Mouse (Mus musculus) brain, embryonic 14.5 days (tissue): ENCODE measurements around the gene Vps13d. TPM values are rescaled to one million over a fixed set of nuclear protein-coding genes. Genes with fewer than 3 reads are reported as not detected.
"Not testable (repeated sequence)": the region's sequence is repeated elsewhere in the genome, so short reads cannot be mapped to it uniquely, and the experiment has no call there.

Source experiments
- DNase-seq: peaks from one replicate; pipeline ENCODE4 v3.0.0-alpha.2; 2011; ENCODE audit warnings: low read depth
- CTCF ChIP-seq: fragments of 200-500 bp; IDR thresholded peaks from 2 replicates; pipeline ENCODE4 v1.5.1; 2012; ENCODE audit warnings: inconsistent platforms, mild to moderate bottlenecking, moderate library complexity, borderline replicate concordance; ENCODE audit not compliant: insufficient read depth, insufficient read length; ENCODE audit errors: extremely low read depth
- POLR2A ChIP-seq: fragments of 200-500 bp; IDR thresholded peaks from 2 replicates; pipeline ENCODE4 v1.6.1; 2012; ENCODE audit warnings: mild to moderate bottlenecking, inconsistent platforms, borderline replicate concordance; ENCODE audit not compliant: poor library complexity, insufficient read depth, insufficient read length, severe bottlenecking; ENCODE audit errors: extremely low read depth
- polyA plus RNA-seq: library from polyadenylated mRNA; depleted of rRNA; stranded (reverse); fragments of >200 nt; gene quantifications from 2 replicates; pipeline ENCODE4 v1.2.3, GENCODE M21; 2012

Gene Vps13d
- polyA plus RNA-seq, 1 experiment: 26.9 TPM

DNA sequence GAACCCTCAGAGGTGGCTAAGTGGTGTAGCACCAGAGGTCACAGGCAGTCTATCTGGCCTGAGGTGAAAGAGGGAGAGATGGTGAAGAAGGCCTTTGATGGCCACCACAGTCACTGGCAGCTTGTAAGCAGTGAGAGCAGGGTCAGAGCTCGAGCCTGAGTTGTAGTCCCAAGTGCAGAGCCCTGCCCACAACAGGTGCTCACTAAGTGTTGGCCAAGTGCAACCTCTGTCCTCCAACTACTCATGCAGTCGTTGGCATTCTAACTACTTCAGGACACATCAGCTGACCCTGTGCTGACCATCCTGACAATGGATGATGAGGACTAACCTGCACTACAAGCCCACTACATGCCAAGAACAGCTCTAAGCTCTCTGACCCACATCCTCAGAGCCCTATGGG, 7.2 kb downstream of the Vps13d start:
- no peak for DNase-seq
- TF ChIP-seq CTCF (no peak), POLR2A (no peak)

DNA sequence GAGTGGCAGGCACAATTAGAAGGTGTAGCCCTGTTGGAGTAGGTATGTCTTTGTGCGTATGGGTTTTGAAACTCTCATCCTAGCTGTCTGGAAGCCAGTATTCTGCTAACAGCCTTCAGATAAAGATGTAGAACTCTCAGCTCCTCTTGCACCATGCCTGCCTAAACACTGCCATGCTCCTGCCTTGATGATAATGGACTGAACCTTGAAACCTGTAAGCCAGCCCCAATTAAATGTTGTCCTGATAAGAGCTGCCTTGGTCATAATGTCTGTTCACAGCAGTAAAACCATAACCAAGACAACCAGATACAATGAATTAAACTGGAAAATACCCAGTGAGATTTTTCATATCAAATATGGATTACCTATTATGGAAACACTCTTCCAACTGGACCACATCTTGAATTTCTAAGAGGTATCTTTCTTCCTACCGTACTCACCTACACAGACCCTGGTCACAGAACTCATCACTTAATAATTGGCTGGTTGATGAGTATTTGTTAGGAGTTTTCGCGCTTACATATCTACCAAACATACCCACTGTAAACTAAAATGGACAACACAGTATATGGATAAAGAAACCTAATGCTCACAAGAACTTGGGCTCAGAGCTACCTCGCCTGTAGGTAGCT, 15.8 kb downstream of the Vps13d start:
- no peak for TF ChIP-seq POLR2A
- no peak for TF ChIP-seq CTCF
- DNase-seq: no peak

DNA sequence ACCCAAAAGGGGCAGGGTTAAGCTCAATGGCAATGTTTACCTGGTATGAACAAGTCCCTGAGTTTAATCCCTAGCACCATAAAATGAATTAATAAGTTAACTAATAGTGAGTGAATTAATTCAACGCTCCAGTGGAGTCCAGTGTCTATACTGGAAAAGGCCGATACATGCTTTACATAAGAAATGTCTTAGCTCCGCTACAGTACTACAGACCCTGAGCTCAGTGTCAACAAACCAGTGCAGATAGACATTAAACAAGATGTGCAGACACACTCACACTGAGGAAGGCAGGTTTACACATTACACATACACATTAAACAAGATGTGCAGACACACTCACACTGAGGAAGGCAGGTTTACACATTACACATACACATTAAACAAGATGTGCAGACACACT, 29.3 kb downstream of the Vps13d start:
- DNase-seq: not testable (repeated sequence)

DNA sequence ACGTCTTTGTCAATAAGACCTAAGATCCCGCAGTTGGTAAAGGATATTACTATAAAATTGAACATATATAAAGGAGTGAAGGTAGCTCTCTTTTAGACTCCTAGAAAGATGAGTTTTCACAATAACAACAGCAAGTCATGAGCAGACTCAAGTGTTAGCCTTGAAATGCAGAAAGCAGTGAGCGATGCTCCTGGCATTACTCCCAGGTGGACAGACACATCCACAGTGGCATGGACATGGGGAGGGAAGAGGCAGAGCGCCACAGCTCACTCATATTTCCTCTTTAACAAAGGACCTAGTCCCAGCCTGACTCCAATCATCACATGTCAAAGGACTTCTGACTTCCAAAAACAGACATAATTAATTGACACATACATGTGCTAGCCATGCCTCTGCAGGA, 30.7 kb downstream of the Vps13d start:
- DNase-seq: no peak
- no peak for TF ChIP-seq POLR2A
- TF ChIP-seq CTCF: no peak

DNA sequence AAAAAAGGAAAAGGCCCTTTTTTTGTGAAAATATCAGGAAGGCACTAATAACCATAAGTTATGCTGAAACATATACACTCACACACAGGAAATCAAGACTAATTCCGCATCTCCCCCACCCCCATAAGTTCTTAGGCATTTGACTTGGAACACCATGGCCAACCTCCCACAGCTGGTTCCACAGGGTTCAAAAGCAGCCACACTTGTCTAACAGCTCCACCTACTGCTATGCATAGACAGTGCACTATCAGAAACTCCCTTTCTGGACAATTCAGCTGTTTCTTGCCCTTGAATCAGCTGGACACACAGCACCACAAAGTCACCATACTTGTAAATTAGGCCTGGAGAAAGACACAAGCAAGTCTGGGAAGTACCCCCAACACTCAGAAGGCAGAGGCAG, 33.6 kb downstream of the Vps13d start:
- TF ChIP-seq POLR2A (no peak), CTCF (peak; percentile 34; the same call in 1 of the 2 replicates)

DNA sequence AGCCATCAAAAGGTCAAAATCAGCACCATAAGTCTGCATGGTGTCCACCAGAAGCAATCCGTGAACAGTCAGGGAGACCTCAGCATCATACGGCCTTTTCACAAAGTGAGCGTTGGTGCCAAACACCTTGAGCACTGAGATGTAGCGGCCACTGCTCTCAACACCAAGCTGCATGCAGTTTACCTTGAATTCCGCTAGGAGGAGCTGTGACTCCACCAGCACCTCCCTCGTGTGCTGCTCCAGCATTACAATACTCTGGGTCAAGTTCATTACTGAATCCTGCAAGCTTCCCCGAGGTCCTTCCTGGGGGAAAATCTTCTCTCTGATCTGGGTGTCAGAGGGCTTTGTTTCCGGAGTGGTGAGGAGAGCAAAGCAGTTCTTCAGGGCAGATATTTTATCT, 38.8 kb downstream of the Vps13d start:
- DNase-seq: peak; percentile 59
- TF ChIP-seq CTCF (peak; percentile 90), POLR2A (no peak)

More for the DNA sequence above, 33.6 kb downstream of the Vps13d start:
- peak; percentile 19 for DNase-seq

DNA sequence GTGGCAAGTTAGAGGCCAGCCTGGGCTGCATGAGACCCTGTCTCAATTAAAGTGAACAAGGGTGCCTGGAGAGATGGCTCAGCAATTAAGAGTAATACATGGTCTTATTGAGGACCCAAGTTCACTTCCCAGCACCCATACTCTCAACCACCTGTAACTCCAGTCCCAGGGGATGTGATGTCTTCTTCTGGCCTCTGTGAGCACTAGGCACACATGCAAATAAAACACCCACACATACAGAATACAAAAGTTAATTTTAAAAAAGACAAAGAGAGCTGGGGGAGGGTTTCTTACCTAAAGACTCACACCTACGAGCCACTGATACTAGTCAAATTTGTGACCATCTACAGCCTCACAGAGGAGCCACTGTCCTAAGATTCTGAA, 43.7 kb downstream of the Vps13d start:
- TF ChIP-seq POLR2A: no peak
- TF ChIP-seq CTCF: no peak
- DNase-seq: no peak

DNA sequence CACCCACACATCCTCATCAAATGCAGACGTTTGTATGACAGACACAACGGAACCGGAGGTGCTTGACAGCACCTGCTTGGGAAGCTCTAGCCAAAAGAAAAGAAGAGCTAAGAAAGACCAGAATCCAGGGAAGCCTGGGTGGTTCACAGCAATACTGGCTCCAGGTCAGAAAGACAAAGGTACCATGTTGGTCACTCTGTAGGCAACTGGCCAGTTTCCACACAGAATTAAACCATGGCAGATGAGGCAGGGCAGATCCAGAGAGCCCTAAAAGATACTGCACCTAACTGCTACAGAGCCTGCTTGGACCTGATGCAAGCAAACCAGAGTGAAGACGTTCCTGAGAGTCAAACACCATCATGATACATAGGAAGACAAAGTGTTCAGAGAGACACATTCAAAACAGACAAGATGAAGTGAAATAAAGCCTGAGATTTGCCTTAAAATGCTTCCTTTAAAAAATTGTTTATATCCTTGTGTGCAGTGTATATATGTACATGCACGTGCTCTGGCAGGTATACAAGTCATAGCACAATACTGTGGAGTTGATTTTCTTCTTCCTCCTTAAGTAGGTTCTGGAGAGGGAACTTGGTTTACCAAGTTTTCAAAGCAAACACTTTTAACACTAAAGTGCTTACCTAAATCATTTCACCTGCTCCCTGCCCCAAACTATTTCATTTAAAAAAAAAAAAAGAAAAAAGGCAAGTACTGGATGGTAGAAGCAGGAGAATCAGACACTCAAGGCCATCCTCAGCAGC, 44.3 kb downstream of the Vps13d start:
- TF ChIP-seq CTCF: no peak
- TF ChIP-seq POLR2A: no peak
- no peak for DNase-seq

DNA sequence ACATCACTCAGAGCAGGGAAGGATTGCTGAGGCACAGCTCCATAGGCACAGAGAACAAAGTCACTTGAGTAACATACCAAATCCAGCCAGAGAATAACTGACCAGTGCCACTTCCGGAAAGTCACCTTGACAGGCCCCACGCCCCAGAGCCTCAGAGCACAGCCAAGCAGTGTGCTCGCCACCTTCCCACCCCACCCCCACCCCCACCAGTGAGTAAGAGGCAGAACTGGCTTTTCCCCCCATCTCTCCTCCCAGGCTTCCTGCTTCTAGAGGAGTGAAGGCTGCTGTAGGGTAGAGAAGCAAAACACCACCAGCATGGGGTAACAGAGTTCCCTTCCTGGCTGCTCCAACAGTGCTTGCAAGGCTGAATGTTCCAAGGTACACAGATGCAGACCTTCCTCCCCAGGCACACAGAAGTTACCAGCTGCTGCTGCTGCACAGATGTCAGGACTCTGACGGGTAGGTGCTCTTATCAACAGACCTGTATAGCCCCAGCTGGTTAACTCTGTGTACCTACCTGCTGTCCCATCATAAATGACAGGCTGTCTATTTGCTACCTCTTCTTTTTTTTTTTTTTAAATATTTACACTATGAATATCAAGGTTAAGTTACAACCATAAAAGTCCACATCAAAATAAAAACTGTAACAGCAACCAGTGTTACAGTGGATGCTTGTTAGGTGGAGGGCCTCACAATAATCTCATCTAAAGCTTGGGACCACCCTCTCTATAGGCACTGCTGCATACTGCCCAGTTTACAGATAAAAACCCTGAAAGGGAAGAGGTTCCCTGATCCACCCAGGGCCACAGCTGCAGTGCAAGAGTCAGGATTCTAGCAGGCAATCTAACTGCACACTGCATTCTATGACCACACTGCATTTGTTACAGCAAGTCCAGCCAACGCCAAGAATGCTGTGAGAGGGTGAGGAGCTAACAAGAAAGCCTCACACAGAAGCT, 47.5 kb downstream of the Vps13d start:
- TF ChIP-seq POLR2A (no peak), CTCF (no peak)
- no peak for DNase-seq

DNA sequence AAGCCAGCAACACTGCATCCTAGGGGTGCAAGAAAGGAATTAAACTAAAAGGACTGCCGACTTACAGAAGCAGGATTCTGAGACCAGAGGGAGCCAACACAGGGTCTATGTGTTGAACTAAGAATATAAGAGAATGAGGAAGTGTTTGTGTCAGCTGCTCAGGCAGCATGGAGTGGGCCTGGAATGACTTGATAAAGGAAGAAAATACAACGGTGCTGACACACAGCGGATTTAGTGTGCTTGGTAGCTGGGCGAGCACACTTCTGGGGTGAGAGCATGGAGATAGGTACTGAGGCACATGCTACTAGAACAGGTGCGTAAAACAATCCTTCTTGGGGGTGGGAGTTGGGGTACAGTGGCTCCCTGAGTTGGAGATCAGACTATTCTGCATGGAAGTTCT, 51.3 kb downstream of the Vps13d start:
- no peak for DNase-seq
- TF ChIP-seq CTCF (no peak), POLR2A (no peak)

DNA sequence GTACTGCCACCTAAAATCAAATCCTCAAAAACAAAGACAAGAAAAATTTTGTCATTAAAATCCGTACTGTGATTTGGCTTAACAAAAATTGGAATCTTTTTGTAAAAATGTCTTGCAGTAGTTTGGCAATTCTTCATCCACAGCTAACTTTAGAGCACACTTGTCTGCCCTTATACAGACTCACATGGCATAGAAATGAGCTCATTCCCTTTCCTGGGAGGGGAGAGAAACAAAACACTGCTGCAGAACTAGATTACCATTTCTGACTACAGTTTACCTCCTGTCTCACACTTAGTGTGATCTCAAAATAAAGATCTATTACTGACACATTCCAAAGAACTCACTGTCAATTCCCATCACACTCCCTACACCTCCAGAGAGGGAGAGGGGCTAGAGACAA, 58.1 kb downstream of the Vps13d start:
- TF ChIP-seq POLR2A: no peak
- no peak for DNase-seq

DNA sequence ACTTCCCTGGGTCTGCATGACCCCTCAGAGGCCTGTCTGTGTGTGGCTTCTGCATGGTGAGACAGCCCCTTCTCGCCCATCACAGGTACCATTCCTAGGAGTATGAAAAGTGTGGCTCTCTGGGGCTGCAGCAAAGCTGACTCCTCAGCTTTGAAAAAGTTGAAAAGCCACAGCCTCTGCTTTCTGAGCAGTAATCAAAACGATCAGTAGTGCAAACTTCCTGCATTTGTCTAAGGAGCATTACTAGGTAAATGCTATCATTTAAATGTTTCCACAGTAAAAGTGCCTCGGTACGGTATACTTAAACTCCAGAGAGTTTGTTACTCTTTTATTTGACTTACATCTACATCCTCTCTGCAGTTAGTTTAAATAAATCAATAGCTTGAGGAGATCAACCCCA, 59.3 kb downstream of the Vps13d start:
- no peak for DNase-seq
- TF ChIP-seq CTCF (no peak), POLR2A (no peak)

DNA sequence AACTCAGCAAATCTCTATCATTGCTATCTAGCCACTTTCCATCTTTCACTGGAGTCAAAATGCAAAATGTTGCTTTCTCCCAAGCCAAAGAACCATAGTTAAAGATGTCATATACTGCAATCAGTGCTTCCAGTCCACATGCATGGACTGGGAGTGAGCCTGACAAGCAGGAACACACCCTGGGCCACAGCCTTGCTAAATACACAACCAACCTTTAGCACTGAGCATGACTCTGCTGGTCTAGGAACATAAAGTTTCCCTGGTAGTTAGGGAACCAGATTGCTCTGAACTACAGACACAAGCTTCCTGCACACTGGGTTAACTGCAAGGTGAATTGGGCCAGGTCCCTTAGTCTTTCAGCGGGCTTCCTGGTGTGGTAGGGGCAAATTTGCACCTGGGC, 64.0 kb downstream of the Vps13d start:
- TF ChIP-seq CTCF (no peak), POLR2A (no peak)
- no peak for DNase-seq
